Mouse (Mus musculus) heart, postnatal 0 days (tissue): Measurements from ENCODE around the gene Rmdn2. TPM values are rescaled to one million over a fixed set of nuclear protein-coding genes. Genes with fewer than 3 reads are reported as not detected.

Source experiments
- ATAC-seq: fragments of 200-750 bp; cut with Nextera tagmentation; 2 replicates; pipeline ENCODE4 v1.8.0; 2017; ENCODE audit warnings: low read depth, moderate number of reproducible peaks, moderate library complexity; ENCODE audit not compliant: insufficient read depth
- DNase-seq: peaks from one replicate; pipeline ENCODE4 v3.0.0-alpha.2; 2016; ENCODE audit warnings: low spot score
- H3K27ac ChIP-seq: fragments of 300-500 bp; sonication (generic); 2 replicates; pipeline ENCODE4 v1.5.1; 2014; ENCODE audit warnings: low read depth, mild to moderate bottlenecking
- H3K27me3 ChIP-seq: fragments of 300-500 bp; sonication (generic); 2 replicates; pipeline ENCODE4 v1.6.1; 2014; ENCODE audit warnings: low read length, mixed read lengths; ENCODE audit not compliant: control insufficient read depth, insufficient read depth
- H3K36me3 ChIP-seq: fragments of 300-500 bp; sonication (generic); replicated peaks from 2 replicates; pipeline ENCODE4 v1.6.1; 2014; ENCODE audit warnings: low read length, mixed read lengths; ENCODE audit not compliant: control insufficient read depth, insufficient read depth
- H3K4me1 ChIP-seq: fragments of 300-500 bp; sonication (generic); 2 replicates; pipeline ENCODE4 v1.6.1; 2014; ENCODE audit warnings: antibody characterized with exemption; ENCODE audit not compliant: control insufficient read depth, insufficient read depth
- H3K4me2 ChIP-seq: fragments of 300-500 bp; sonication (generic); 2 replicates; pipeline ENCODE4 v1.6.1; 2014; ENCODE audit warnings: low read depth, mild to moderate bottlenecking, low read length, moderate library complexity
- H3K4me3 ChIP-seq: fragments of 300-500 bp; sonication (generic); 2 replicates; pipeline ENCODE4 v1.5.1; 2014; ENCODE audit warnings: low read depth, low read length
- H3K9ac ChIP-seq: fragments of 300-500 bp; sonication (generic); replicated peaks from 2 replicates; pipeline ENCODE4 v1.6.1; 2014; ENCODE audit warnings: low read depth, low read length, mixed read lengths
- H3K9me3 ChIP-seq: fragments of 300-500 bp; sonication (generic); replicated peaks from 2 replicates; pipeline ENCODE4 v1.6.1; 2016; ENCODE audit warnings: low read length; ENCODE audit not compliant: control insufficient read depth
- CTCF ChIP-seq: IDR thresholded peaks from 2 replicates; pipeline ENCODE4 v1.5.1; 2016; ENCODE audit warnings: antibody characterized with exemption, control low read depth, low read depth
- EP300 ChIP-seq: IDR thresholded peaks from 2 replicates; pipeline ENCODE4 v1.6.1; 2016; ENCODE audit warnings: antibody characterized with exemption, low read depth
- WGBS: fragments of 180-500 bp; shearing (Covaris S2); extraction: QIAGEN DNeasy Blood & Tissue Kit; methylation state at CpG from one replicate; pipeline ENCODE4 v1.1.7; 2014; 5-methylcytosine and 5-hydroxymethylcytosine counted together
- polyA plus RNA-seq: library from polyadenylated mRNA; unstranded; fragments of >200 nt; fragmentation: Nextera tagmentation; extraction: Ambion mirVana; gene quantifications from 2 replicates; pipeline ENCODE4 v1.2.1, GENCODE M21; 2015
- total RNA-seq: library from RNA; depleted of rRNA; stranded (reverse); fragments of >200 nt; gene quantifications from 2 replicates; pipeline ENCODE4 v1.2.3, GENCODE M21; 2014; ENCODE audit warnings: low replicate concordance; rRNA removed

The Rmdn2 gene
- total and polyA plus RNA-seq, 2 experiments from 2014 or later, result 3.0 to 11.4 TPM

GRCm38 (mm10) chr17:79737598-79737997, 125.9 kb downstream of the Rmdn2 start:
- no peak overlapping the region for H3K9ac ChIP-seq
- ATAC-seq, result no peak
- no peaks in the 10 kb centered on the region for H3K36me3 ChIP-seq
- H3K4me1 ChIP-seq, result no peaks in the 10 kb centered on the region
- no peak overlapping the region for H3K27ac ChIP-seq
- WGBS, result 64% methylated on average over 3 of the region's 3 CpGs
- H3K9me3 ChIP-seq, result no peaks in the 10 kb centered on the region
- DNase-seq, result no peak
- no peak overlapping the region for H3K4me3 ChIP-seq
- TF ChIP-seq CTCF, result no peak
- TF ChIP-seq EP300, result no peak
- 0 out of 2 replicates have a peak, but pooled peaks cover 4% of the 10 kb centered on the region for H3K27me3 ChIP-seq
- no peak overlapping the region for H3K4me2 ChIP-seq

- no peak overlapping the region for H3K4me2 ChIP-seq
- ATAC-seq, result no peak
Measured at GRCm38 (mm10) chr17:79738847-79739498, 127.3 kb downstream of the Rmdn2 start.

GRCm38 (mm10) chr17:79742635-79743034, 131.0 kb downstream of the Rmdn2 start:
- 0 out of 2 replicates have a peak, but pooled peaks cover 4% of the 10 kb centered on the region for H3K27me3 ChIP-seq
- no peaks in the 10 kb centered on the region for H3K4me1 ChIP-seq
- H3K27ac ChIP-seq, result no peak overlapping the region
- H3K9ac ChIP-seq, result no peak overlapping the region
- ATAC-seq (no peak), DNase-seq (no peak)
- TF ChIP-seq CTCF, result no peak
- TF ChIP-seq EP300, result no peak
- H3K36me3 ChIP-seq, result no peaks in the 10 kb centered on the region
- peaks cover 1% of the 10 kb centered on the region; the same call in 1 of the 2 replicates for H3K9me3 ChIP-seq
- H3K4me3 ChIP-seq, result no peak overlapping the region
- WGBS, result 69% methylated on average over 5 of the region's 5 CpGs
- no peak overlapping the region for H3K4me2 ChIP-seq

More at GRCm38 (mm10) chr17:79738847-79739498, 127.3 kb downstream of the Rmdn2 start:
- 64% methylated on average over 5 of the region's 5 CpGs for WGBS
- H3K9me3 ChIP-seq, result no peaks in the 10 kb centered on the region
- no peak overlapping the region for H3K9ac ChIP-seq
- no peak for DNase-seq
- no peak overlapping the region for H3K27ac ChIP-seq
- no peak for TF ChIP-seq EP300
- no peak for TF ChIP-seq CTCF
- no peaks in the 10 kb centered on the region for H3K36me3 ChIP-seq
- H3K4me1 ChIP-seq, result no peaks in the 10 kb centered on the region
- no peak overlapping the region for H3K4me3 ChIP-seq
- 0 out of 2 replicates have a peak, but pooled peaks cover 4% of the 10 kb centered on the region for H3K27me3 ChIP-seq

Other genes with a start within 250 kb of the Rmdn2 start
- gene Cyp1b1, start 103.2 kb downstream of the Rmdn2 start, total RNA-seq, result 4.4 and 12.5 TPM in 2 replicates
- 2.0 and 2.4 TPM in 2 replicates for gene Cyp1b1, start 103.2 kb downstream of the Rmdn2 start, polyA plus RNA-seq